Mouse (Mus musculus): ENCODE results near the gene Gprin1. TPM values are rescaled to one million over a fixed set of nuclear protein-coding genes. Genes with fewer than 3 reads are reported as not detected.

The Gprin1 gene
- total and polyA plus RNA-seq, 3 experiments = not detected

- H3K36me3 ChIP-seq (ENCODE audit: control insufficient read depth in 1 of 2, insufficient read depth in 2 of 2, low read length in 2 of 2) = no peaks in the 10 kb centered on the region
- H3K4me1 ChIP-seq (ENCODE audit: control insufficient read depth in 1 of 2, insufficient read depth in 2 of 2, low read length in 2 of 2) = no peaks in the 10 kb centered on the region
- no peaks in the 10 kb centered on the region for H3K9me3 ChIP-seq (replicated peaks; ENCODE audit: insufficient read depth, low read length)
- no peak overlapping the region for H3K27ac ChIP-seq (ENCODE audit: control insufficient read depth, low read depth, low read length)
- TF ChIP-seq E2F4 (IDR thresholded peaks at IDR 0.05; ENCODE audit: borderline replicate concordance, low read depth, low read length) (no peak), MYC (IDR thresholded peaks at IDR 0.05; ENCODE audit: low read depth, low read length) (no peak), SIN3A (IDR thresholded peaks at IDR 0.05; ENCODE audit: low read length) (no peak), BHLHE40 (IDR thresholded peaks at IDR 0.05; ENCODE audit: borderline replicate concordance, low read depth, low read length) (no peak), MAFK (IDR thresholded peaks at IDR 0.05; ENCODE audit: borderline replicate concordance, low read depth, low read length) (no peak), MAX (IDR thresholded peaks at IDR 0.05; ENCODE audit: low read length) (no peak), RAD21 (IDR thresholded peaks at IDR 0.05; ENCODE audit: low read depth, low read length) (no peak), POLR2A (IDR thresholded peaks at IDR 0.05; ENCODE audit: control insufficient read depth in 1 of 2, insufficient read depth in 1 of 2, low read depth in 1 of 2, low read length in 2 of 2, poor library complexity in 1 of 2) (no peak), ELF1 (IDR thresholded peaks at IDR 0.05; ENCODE audit: low read depth, low read length) (no peak)
- H3K27me3 ChIP-seq (ENCODE audit: control insufficient read depth in 1 of 2, insufficient read depth in 2 of 2, low read length in 2 of 2) = no peaks in the 10 kb centered on the region; a peak in 1 of 4 replicates
- H3K9ac ChIP-seq (ENCODE audit: control insufficient read depth, low read depth, low read length, poor library complexity, severe bottlenecking) = no peak overlapping the region
- no peaks in the 10 kb centered on the region for H3K79me2 ChIP-seq (ENCODE audit: control insufficient read depth, insufficient read depth, low read length, poor library complexity)
- no peak for DNase-seq (ENCODE audit: low read depth, low spot score)
- no peak overlapping the region for H3K4me3 ChIP-seq (ENCODE audit: control insufficient read depth in 1 of 2, insufficient read depth in 1 of 2, low read depth in 2 of 2, low read length in 2 of 2)
Observed at GRCm38 (mm10) chr13:54748721-54749060, 983 bp downstream of the Gprin1 start.

GRCm38 (mm10) chr13:54748190-54748589 is 1.5 kb downstream of the Gprin1 start:
- Histone ChIP-seq H3K9me3 (replicated peaks; ENCODE audit: insufficient read depth, low read length) (no peaks in the 10 kb centered on the region), H3K36me3 (ENCODE audit: control insufficient read depth in 1 of 2, insufficient read depth in 2 of 2, low read length in 2 of 2) (no peaks in the 10 kb centered on the region), H3K27ac (ENCODE audit: control insufficient read depth, low read depth, low read length) (no peak overlapping the region), H3K79me2 (ENCODE audit: control insufficient read depth, insufficient read depth, low read length, poor library complexity) (no peaks in the 10 kb centered on the region), H3K9ac (ENCODE audit: control insufficient read depth, low read depth, low read length, poor library complexity, severe bottlenecking) (no peak overlapping the region), H3K4me1 (ENCODE audit: control insufficient read depth in 1 of 2, insufficient read depth in 2 of 2, low read length in 2 of 2) (no peaks in the 10 kb centered on the region), H3K4me3 (ENCODE audit: control insufficient read depth in 1 of 2, insufficient read depth in 1 of 2, low read depth in 2 of 2, low read length in 2 of 2) (no peak overlapping the region), H3K27me3 (ENCODE audit: control insufficient read depth in 1 of 2, insufficient read depth in 2 of 2, low read length in 2 of 2) (no peaks in the 10 kb centered on the region; a peak in 1 of 4 replicates)
- TF ChIP-seq UBTF (IDR thresholded peaks at IDR 0.05; ENCODE audit: borderline replicate concordance, insufficient read depth, low read depth, low read length) (no peak), MYB (IDR thresholded peaks at IDR 0.05; ENCODE audit: low read depth, low read length) (no peak), BHLHE40 (IDR thresholded peaks at IDR 0.05; ENCODE audit: borderline replicate concordance, low read depth, low read length) (no peak), ELF1 (IDR thresholded peaks at IDR 0.05; ENCODE audit: low read depth, low read length) (no peak), MAX (IDR thresholded peaks at IDR 0.05; ENCODE audit: low read length) (no peak), GABPA (IDR thresholded peaks at IDR 0.05; ENCODE audit: low read depth, low read length) (no peak), TBP (IDR thresholded peaks at IDR 0.05; ENCODE audit: low read depth, low read length) (no peak), TCF12 (IDR thresholded peaks at IDR 0.05; ENCODE audit: low read depth, low read length) (no peak), KAT2A (conservative IDR thresholded peaks at IDR 0.05; ENCODE audit: low read depth, low read length) (no peak), POLR2AphosphoS5 (IDR thresholded peaks at IDR 0.05; ENCODE audit: borderline replicate concordance, low read depth, low read length) (no peak)
- no peak for DNase-seq (ENCODE audit: low read depth, low spot score)
